Mouse (Mus musculus) embryonic facial prominence, embryonic 14.5 days (tissue): ENCODE results near the gene Cacna1s. TPM values are rescaled to one million over a fixed set of nuclear protein-coding genes. Genes with fewer than 3 reads are reported as not detected.

Experiments used
- ATAC-seq: fragments of 200-750 bp; cut with Nextera tagmentation; 2 replicates; pipeline ENCODE4 v1.8.0; 2017; ENCODE audit warnings: low read depth, moderate number of reproducible peaks, moderate TSS enrichment
- DNase-seq: peaks from one replicate; pipeline ENCODE4 v3.0.0-alpha.2; 2015; ENCODE audit warnings: low spot score
- H3K27ac ChIP-seq: fragments of 300-500 bp; sonication (generic); replicated peaks from 2 replicates; pipeline ENCODE4 v1.5.1; 2014; ENCODE audit warnings: low read depth, mild to moderate bottlenecking, low read length, moderate library complexity
- H3K27me3 ChIP-seq: fragments of 300-500 bp; sonication (generic); replicated peaks from 2 replicates; pipeline ENCODE4 v1.6.1; 2014; ENCODE audit warnings: low read length; ENCODE audit not compliant: control insufficient read depth, insufficient read depth
- H3K36me3 ChIP-seq: fragments of 300-500 bp; sonication (generic); 2 replicates; pipeline ENCODE4 v1.6.1; 2014; ENCODE audit warnings: low read length, mixed read lengths; ENCODE audit not compliant: control insufficient read depth, insufficient read depth
- H3K4me1 ChIP-seq: fragments of 300-500 bp; sonication (generic); 2 replicates; pipeline ENCODE4 v1.6.1; 2014; ENCODE audit warnings: antibody characterized with exemption, low read length; ENCODE audit not compliant: control insufficient read depth, insufficient read depth
- H3K4me2 ChIP-seq: fragments of 300-500 bp; sonication (generic); 2 replicates; pipeline ENCODE4 v1.6.1; 2014; ENCODE audit warnings: low read depth, mild to moderate bottlenecking, low read length, moderate library complexity, mixed read lengths
- H3K4me3 ChIP-seq: fragments of 300-500 bp; sonication (generic); 2 replicates; pipeline ENCODE4 v1.5.1; 2014; ENCODE audit warnings: low read depth, mild to moderate bottlenecking, low read length
- H3K9ac ChIP-seq: fragments of 300-500 bp; sonication (generic); 2 replicates; pipeline ENCODE4 v1.6.1; 2014; ENCODE audit warnings: low read depth, mild to moderate bottlenecking, low read length, moderate library complexity, mixed read lengths
- H3K9me3 ChIP-seq: fragments of 300-500 bp; sonication (generic); 2 replicates; pipeline ENCODE4 v1.6.1; 2016; ENCODE audit warnings: low read length; ENCODE audit not compliant: control insufficient read depth
- WGBS: fragments of 180-500 bp; shearing (Covaris S2); extraction: QIAGEN DNeasy Blood & Tissue Kit; methylation state at CpG from one replicate; pipeline ENCODE4 v1.1.7; 2014; 5-methylcytosine and 5-hydroxymethylcytosine counted together
- polyA plus RNA-seq: library from polyadenylated mRNA; unstranded; fragments of >200 nt; fragmentation: Nextera tagmentation; extraction: Ambion mirVana; gene quantifications from 2 replicates; pipeline ENCODE4 v1.2.1, GENCODE M21; 2014

Gene Cacna1s
- polyA plus RNA-seq, 1 experiment from 2014 or later = 11.2 TPM

GRCm38 (mm10) chr1:136126895-136127294, 74.3 kb downstream of the Cacna1s start:
- H3K27ac ChIP-seq = no peak overlapping the region
- no peak overlapping the region for H3K4me2 ChIP-seq
- H3K9me3 ChIP-seq = no peaks in the 10 kb centered on the region
- H3K4me1 ChIP-seq = peaks cover 24% of the 10 kb centered on the region
- no peak overlapping the region for H3K4me3 ChIP-seq
- ATAC-seq (no peak), DNase-seq (peak; percentile 85)
- H3K9ac ChIP-seq = no peak overlapping the region
- 52% methylated on average over 10 of the region's 10 CpGs for WGBS
- H3K27me3 ChIP-seq = no peaks in the 10 kb centered on the region
- no peaks in the 10 kb centered on the region for H3K36me3 ChIP-seq

- H3K4me1 ChIP-seq = peaks cover 34% of the 10 kb centered on the region
- WGBS = 54% methylated on average over 3 of the region's 3 CpGs
- ATAC-seq = no peak
- peak overlapping the region; percentile 61; the same call in 1 of the 2 replicates for H3K27ac ChIP-seq
- DNase-seq = no peak
- H3K27me3 ChIP-seq = no peaks in the 10 kb centered on the region
- H3K9me3 ChIP-seq = no peaks in the 10 kb centered on the region
- no peak overlapping the region for H3K9ac ChIP-seq
- no peaks in the 10 kb centered on the region for H3K36me3 ChIP-seq
- H3K4me3 ChIP-seq = no peak overlapping the region
- H3K4me2 ChIP-seq = no peak overlapping the region
Measured at GRCm38 (mm10) chr1:136127856-136128255, 75.3 kb downstream of the Cacna1s start.

GRCm38 (mm10) chr1:136128416-136128815, 75.9 kb downstream of the Cacna1s start:
- Histone ChIP-seq H3K27ac (no peak overlapping the region), H3K36me3 (no peaks in the 10 kb centered on the region), H3K9ac (no peak overlapping the region), H3K4me3 (no peak overlapping the region), H3K9me3 (no peaks in the 10 kb centered on the region), H3K4me2 (no peak overlapping the region), H3K27me3 (no peaks in the 10 kb centered on the region), H3K4me1 (peaks cover 39% of the 10 kb centered on the region)
- DNase-seq = no peak
- 38% methylated on average over 5 of the region's 5 CpGs for WGBS
- no peak for ATAC-seq

GRCm38 (mm10) chr1:136128944-136129589, 76.5 kb downstream of the Cacna1s start:
- peaks cover 43% of the 10 kb centered on the region for H3K4me1 ChIP-seq
- no peak for DNase-seq
- H3K27ac ChIP-seq = no peak overlapping the region
- H3K27me3 ChIP-seq = no peaks in the 10 kb centered on the region
- no peak overlapping the region for H3K9ac ChIP-seq
- ATAC-seq = no peak
- H3K36me3 ChIP-seq = no peaks in the 10 kb centered on the region
- H3K4me3 ChIP-seq = no peak overlapping the region
- H3K9me3 ChIP-seq = no peaks in the 10 kb centered on the region
- no peak overlapping the region for H3K4me2 ChIP-seq
- WGBS = 52% methylated on average over 4 of the region's 4 CpGs

- no peaks in the 10 kb centered on the region for H3K9me3 ChIP-seq
- WGBS = 62% methylated on average over 3 of the region's 3 CpGs
- no peaks in the 10 kb centered on the region for H3K36me3 ChIP-seq
- no peak overlapping the region for H3K27ac ChIP-seq
- peaks cover 53% of the 10 kb centered on the region for H3K4me1 ChIP-seq
- DNase-seq (no peak), ATAC-seq (no peak)
- H3K9ac ChIP-seq = no peak overlapping the region
- H3K4me2 ChIP-seq = 0 out of 2 replicates have a peak overlapping the region, but pooled peaks have one; percentile 97
- no peaks in the 10 kb centered on the region for H3K27me3 ChIP-seq
- H3K4me3 ChIP-seq = no peak overlapping the region
Measured at GRCm38 (mm10) chr1:136130107-136130506, 77.6 kb downstream of the Cacna1s start.

GRCm38 (mm10) chr1:136130951-136131558, 78.5 kb downstream of the Cacna1s start, which contains the start of gene Kif21b:
TSS of gene Kif21b (plus strand) at chr1:136131389.
- Histone ChIP-seq H3K9me3 (no peaks in the 10 kb centered on the region), H3K4me2 (peak within 1 kb of the TSS; percentile 97), H3K36me3 (no peaks in the 10 kb centered on the region), H3K4me3 (peak within 1 kb of the TSS; percentile 78), H3K27me3 (no peaks in the 10 kb centered on the region), H3K27ac (no peak within 1 kb of the TSS; the same call in 1 of the 2 replicates), H3K4me1 (peaks cover 62% of the 10 kb centered on the region), H3K9ac (peak within 1 kb of the TSS; percentile 79)
- 3% methylated on average over 21 of the region's 42 CpGs for WGBS
- peak; percentile 98 for DNase-seq
- peak; percentile 93 for ATAC-seq

GRCm38 (mm10) chr1:136131603-136132291, 79.2 kb downstream of the Cacna1s start:
- Histone ChIP-seq H3K27me3 (no peaks in the 10 kb centered on the region), H3K36me3 (no peaks in the 10 kb centered on the region), H3K27ac (no peak overlapping the region; the same call in 1 of the 2 replicates), H3K4me2 (peak overlapping the region; percentile 97), H3K4me3 (peak overlapping the region; percentile 78), H3K9ac (peak overlapping the region; percentile 79), H3K4me1 (peaks cover 66% of the 10 kb centered on the region), H3K9me3 (no peaks in the 10 kb centered on the region)
- WGBS = 1% methylated on average over 34 of the region's 43 CpGs
- ATAC-seq (peak; percentile 48; the same call in 1 of the 2 replicates), DNase-seq (no peak)

- H3K36me3 ChIP-seq = no peaks in the 10 kb centered on the region
- H3K4me1 ChIP-seq = peaks cover 69% of the 10 kb centered on the region
- no peak for ATAC-seq
- H3K4me3 ChIP-seq = peak overlapping the region; percentile 78
- WGBS = 35% methylated on average over 10 of the region's 10 CpGs
- H3K27me3 ChIP-seq = no peaks in the 10 kb centered on the region
- no peak for DNase-seq
- H3K27ac ChIP-seq = no peak overlapping the region
- H3K9me3 ChIP-seq = no peaks in the 10 kb centered on the region
- peak overlapping the region; percentile 79 for H3K9ac ChIP-seq
- peak overlapping the region; percentile 97 for H3K4me2 ChIP-seq
Measured at GRCm38 (mm10) chr1:136132386-136133201, 80.0 kb downstream of the Cacna1s start.
